Mouse (Mus musculus) G1E-ER4 (cell line): ENCODE measurements around the gene Glg1. TPM values are rescaled to one million over a fixed set of nuclear protein-coding genes. Genes with fewer than 3 reads are reported as not detected.

Source experiments
- GATA1 ChIP-seq: IDR thresholded peaks from one replicate; pipeline ENCODE4 v1.8.0; 2012; ENCODE audit warnings: low read length, inconsistent platforms
- polyA plus RNA-seq: library from polyadenylated mRNA; stranded (reverse); fragments of >175 nt; gene quantifications from 2 replicates; pipeline ENCODE4 v1.2.3, GENCODE M21; 2012

The Glg1 gene
- polyA plus RNA-seq = 6.5 and 7.3 TPM in 2 replicates

- no peak for TF ChIP-seq GATA1
Measured at GRCm38 (mm10) chr8:111258631-111259407, at the start of gene Glg1. Glg1 (minus strand) TSS chr8:111259216.

DNA sequence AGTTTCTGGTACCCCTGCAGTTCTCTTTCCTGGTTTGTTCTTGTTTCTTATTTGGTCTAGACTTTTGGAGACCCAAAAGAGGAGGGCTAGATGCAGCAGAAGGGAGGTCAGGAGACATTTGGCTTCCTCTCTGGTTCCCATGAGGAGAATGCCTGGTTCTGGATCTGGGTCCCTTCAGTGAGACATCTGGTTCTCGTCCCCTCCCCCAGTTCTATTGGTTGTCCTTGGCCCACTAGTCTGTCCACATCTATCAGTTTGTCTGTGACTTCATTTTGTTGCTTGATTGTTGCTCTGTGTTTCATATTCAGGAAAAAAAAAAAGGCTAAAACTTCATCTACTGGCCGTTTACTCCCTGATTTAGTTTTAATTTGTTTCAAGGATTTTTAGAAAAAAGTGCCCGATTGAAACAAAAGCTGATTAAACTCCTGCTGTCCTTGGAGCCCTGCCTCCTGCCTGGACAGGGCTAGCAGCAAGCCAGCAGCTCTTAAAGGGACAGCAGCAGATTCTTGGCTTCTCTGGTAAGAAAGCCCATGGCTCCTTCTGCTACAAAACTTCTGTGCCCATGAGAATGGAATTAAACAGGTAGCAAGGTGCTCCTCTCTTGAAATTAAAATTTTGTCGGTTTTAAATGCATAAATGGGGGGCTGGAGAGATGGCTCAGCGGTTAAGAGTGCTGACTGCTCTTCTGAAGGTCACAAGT is 46.2 kb upstream of the Glg1 start:
- TF ChIP-seq GATA1 = no peak

DNA sequence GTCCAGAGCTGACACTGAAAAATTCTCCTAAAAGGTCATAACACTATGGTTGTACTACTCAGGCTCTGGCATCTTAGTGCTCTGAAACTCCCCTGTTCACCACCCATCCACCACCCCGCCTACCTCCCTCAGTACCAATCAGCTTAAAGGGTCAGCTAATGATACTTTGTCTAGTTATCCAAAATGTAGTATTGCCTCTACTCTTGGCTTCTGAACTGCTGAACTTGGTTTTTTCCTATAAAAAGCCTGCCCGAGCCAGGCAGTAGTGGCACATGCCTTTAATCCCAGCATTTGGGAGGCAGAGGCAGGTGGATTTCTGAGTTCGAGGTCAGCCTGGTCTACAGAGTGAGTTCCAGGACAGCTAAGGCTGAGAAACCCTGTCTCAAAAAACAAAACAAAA is 45.3 kb upstream of the Glg1 start:
- TF ChIP-seq GATA1 = no peak

DNA sequence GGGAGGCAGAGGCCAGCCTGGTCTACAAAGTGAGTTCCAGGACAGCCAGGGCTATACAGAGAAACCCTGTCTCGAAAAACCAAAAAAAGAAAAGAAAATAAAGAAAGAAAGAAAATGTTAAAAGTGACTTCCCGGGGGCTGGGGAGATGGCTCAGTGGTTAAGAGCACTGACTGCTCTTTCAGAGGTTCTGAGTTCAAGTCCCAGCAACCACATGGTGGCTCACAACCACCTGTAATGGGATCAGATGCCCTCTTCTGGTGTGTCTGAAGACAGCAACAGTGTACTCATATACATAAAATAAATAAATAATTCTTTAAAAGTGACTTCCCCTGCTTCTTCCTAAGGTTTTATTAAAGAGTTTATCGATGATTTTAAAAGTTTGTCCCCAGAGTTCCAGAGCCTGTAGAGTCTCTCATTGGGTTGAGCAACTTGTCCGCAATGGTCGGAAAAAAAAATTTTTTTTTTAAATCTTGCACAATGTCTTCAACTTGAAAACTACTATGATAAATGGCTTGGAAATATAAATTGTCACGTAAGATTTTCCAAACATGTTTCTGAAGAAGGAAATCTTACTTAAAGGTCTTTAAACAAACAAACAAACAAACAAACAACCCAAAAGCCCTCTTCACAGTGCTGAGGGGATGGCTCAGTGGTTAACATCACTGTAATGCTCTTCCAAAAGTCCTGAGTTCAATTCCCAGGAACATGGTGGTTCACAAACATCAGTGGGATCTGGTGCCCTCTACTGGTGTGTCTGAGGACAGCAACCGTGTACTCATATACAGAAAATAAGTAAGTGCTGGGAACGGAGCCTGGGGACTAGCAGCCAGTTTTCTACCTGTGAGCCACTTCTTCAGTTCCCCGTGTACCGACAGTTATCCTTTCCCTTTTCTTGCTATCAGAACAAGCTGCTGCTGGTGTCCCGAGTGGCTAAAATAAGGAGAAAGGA is 41.9 kb upstream of the Glg1 start:
- no peak for TF ChIP-seq GATA1

- TF ChIP-seq GATA1 = no peak
Measured at GRCm38 (mm10) chr8:111299821-111300568, 41.0 kb upstream of the Glg1 start, which contains the start of gene Rfwd3. Rfwd3 (minus strand) TSS chr8:111300222.

- TF ChIP-seq GATA1 = no peak
Measured at GRCm38 (mm10) chr8:111299363-111299820, 40.4 kb upstream of the Glg1 start.

GRCm38 (mm10) chr8:111298011-111298410 is 39.0 kb upstream of the Glg1 start:
- no peak for TF ChIP-seq GATA1

GRCm38 (mm10) chr8:111291733-111292132 is 32.7 kb upstream of the Glg1 start:
- no peak for TF ChIP-seq GATA1

- TF ChIP-seq GATA1 = no peak
Measured at GRCm38 (mm10) chr8:111290586-111290985, 31.6 kb upstream of the Glg1 start.

GRCm38 (mm10) chr8:111285603-111286002 is 26.6 kb upstream of the Glg1 start:
- TF ChIP-seq GATA1 = no peak

DNA sequence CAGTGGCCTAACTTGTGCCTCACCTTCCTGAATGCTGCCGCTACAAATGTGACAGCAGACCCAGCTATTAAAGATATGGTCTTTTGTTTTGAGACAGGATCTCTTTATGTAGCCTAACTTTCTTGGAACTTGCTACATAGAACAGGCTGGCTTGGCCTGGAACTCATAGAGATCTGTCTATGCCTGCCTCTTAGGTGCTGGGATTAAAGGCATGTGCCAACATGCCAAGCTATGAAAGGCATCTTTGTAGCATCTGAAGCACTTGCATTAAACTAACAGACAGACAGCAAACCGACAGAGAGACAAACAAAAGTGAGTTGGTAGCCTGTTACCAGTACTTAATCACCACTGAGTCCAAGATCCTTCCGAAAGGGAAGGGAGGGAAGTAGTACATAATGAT is 23.1 kb upstream of the Glg1 start:
- no peak for TF ChIP-seq GATA1

- no peak for TF ChIP-seq GATA1
Measured at GRCm38 (mm10) chr8:111268277-111268676, 9.3 kb upstream of the Glg1 start.

GRCm38 (mm10) chr8:111264693-111265220 is 5.7 kb upstream of the Glg1 start:
- TF ChIP-seq GATA1 = no peak

- TF ChIP-seq GATA1 = peak; percentile 98
Measured at GRCm38 (mm10) chr8:111261981-111262381, 3.0 kb upstream of the Glg1 start.

- TF ChIP-seq GATA1 = no peak
Measured at GRCm38 (mm10) chr8:111260251-111260650, 1.2 kb upstream of the Glg1 start.

DNA sequence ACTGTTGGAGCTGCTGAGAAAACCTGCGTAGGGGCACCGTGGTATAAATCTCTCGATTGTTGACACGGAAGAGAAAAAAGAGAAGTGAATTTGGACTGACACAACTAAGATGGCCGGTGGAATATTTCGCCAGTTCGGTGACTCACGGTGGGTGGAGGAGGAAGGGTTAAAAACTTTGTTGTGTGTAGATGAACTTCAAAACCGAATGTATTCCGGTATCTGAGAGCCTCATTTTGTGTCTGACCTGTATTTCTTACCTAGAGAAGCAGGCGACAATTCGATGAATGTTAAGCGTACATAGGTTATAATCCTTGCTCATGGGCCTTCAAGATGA is 359 bp upstream of the Glg1 start:
- TF ChIP-seq GATA1 = no peak
